Mouse (Mus musculus) cerebellum, adult 2 months (tissue): ENCODE measurements at regions not wholly inside any gene's neighbourhood (a gene's known extent, or its start where the extent isn't known, plus 50 kb on each side); places are given as distances from the start of the nearest gene placed in this dataset.

Experiments
- CTCF ChIP-seq: fragments of 200-500 bp; IDR thresholded peaks from 2 replicates; pipeline ENCODE4 v1.5.1; 2011; ENCODE audit warnings: low read depth, mild to moderate bottlenecking, control low read depth, low read length, moderate library complexity, borderline replicate concordance; ENCODE audit not compliant: insufficient read depth
- POLR2A ChIP-seq: fragments of 200-500 bp; IDR thresholded peaks from 2 replicates; pipeline ENCODE4 v1.6.1; 2011; ENCODE audit warnings: low read length, control low read depth, borderline replicate concordance; ENCODE audit not compliant: insufficient read depth

DNA sequence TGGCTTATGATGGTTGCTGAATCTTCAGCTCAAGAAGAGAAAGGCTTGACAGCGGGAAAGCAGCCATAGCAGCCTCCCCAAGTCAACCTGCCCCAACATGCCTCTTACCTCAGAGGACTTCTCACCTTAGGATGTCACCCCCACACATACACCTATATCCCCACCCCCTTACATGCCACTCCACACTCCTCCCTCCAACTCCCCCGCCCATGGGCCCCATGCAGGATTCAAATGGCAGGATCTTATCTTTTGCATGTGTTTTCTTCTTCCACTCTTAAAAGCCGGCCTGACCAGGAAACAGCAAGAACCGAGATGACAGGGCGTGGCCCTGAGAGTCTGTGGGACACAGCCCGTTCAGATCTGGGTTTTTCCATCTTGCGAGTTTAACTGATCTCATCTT, 166.4 kb upstream of the Slc38a2 start:
- TF ChIP-seq CTCF (no peak), POLR2A (no peak)
